Mouse (Mus musculus) midbrain, embryonic 10.5 days (tissue): ENCODE results near the gene Hadha. TPM values are rescaled to one million over a fixed set of nuclear protein-coding genes. Genes with fewer than 3 reads are reported as not detected.

ENCODE experiments used
- DNase-seq: peaks from one replicate; pipeline ENCODE4 v3.0.0-alpha.2; 2017; ENCODE audit warnings: low spot score
- H3K27ac ChIP-seq: fragments of 300-500 bp; sonication (generic); replicated peaks from 2 replicates; pipeline ENCODE4 v1.5.1; 2016; ENCODE audit warnings: mild to moderate bottlenecking
- H3K27me3 ChIP-seq: fragments of 300-500 bp; sonication (generic); 2 replicates; pipeline ENCODE4 v1.6.1; 2016; ENCODE audit warnings: low read depth, mild to moderate bottlenecking; ENCODE audit not compliant: poor library complexity, severe bottlenecking
- H3K36me3 ChIP-seq: fragments of 300-500 bp; sonication (generic); 2 replicates; pipeline ENCODE4 v1.6.1; 2016; ENCODE audit warnings: mild to moderate bottlenecking, moderate library complexity
- H3K4me1 ChIP-seq: fragments of 300-500 bp; sonication (generic); 2 replicates; pipeline ENCODE4 v1.6.1; 2016
- H3K4me3 ChIP-seq: fragments of 300-500 bp; sonication (generic); 2 replicates; pipeline ENCODE4 v1.5.1; 2016; ENCODE audit warnings: mild to moderate bottlenecking, moderate library complexity
- H3K9me3 ChIP-seq: fragments of 300-500 bp; sonication (generic); replicated peaks from 2 replicates; pipeline ENCODE4 v1.6.1; 2016; ENCODE audit warnings: mild to moderate bottlenecking
- WGBS: fragments of 180-500 bp; shearing (Covaris S2); methylation state at CpG from one replicate; pipeline ENCODE4 v1.1.7; 2016; 5-methylcytosine and 5-hydroxymethylcytosine counted together
- polyA plus RNA-seq: library from polyadenylated mRNA; unstranded; fragments of >200 nt; fragmentation: Nextera tagmentation; extraction: Ambion mirVana; gene quantifications from 2 replicates; pipeline ENCODE4 v1.2.1, GENCODE M21; 2016

The Hadha gene
- polyA plus RNA-seq, 1 experiment from 2014 or later: 101 TPM

DNA sequence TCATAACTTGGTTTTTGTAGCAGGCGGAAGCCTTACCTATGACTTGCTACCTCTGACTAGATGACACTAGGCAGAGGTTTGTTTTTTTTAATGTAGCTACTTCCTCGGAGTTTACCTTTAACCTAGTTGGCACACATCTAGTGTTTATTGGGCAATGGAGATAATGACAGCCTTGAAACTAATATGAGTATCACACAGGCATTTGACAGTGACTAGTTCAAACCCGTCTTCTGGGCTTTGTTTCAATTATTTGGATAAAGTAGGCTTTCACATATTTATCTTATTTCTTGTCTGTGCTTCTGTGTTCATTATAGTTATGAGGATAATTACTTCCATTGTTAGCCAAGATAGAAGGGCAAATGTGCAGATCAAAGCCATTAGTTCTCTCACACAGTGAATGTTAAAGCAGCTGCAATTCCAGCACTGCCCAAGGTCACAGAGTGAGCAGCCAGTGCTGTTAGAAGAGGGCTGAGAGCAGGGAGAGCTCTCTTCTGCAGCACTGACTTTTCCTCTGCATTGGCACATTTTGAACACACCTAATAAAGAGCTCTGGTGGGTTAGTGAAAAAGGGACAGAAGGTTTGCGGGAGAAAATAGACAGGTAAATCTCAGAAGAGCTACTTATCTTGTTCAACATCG, 15.5 kb upstream of the Hadha start:
- DNase-seq: no peak
- H3K4me1 ChIP-seq: peaks cover 14% of the 10 kb centered on the region
- 90% methylated on average over 5 of the region's 5 CpGs for WGBS
- no peaks in the 10 kb centered on the region for H3K27me3 ChIP-seq
- no peak overlapping the region for H3K27ac ChIP-seq
- no peak overlapping the region for H3K4me3 ChIP-seq
- H3K36me3 ChIP-seq: peaks cover 71% of the 10 kb centered on the region
- H3K9me3 ChIP-seq: no peaks in the 10 kb centered on the region

DNA sequence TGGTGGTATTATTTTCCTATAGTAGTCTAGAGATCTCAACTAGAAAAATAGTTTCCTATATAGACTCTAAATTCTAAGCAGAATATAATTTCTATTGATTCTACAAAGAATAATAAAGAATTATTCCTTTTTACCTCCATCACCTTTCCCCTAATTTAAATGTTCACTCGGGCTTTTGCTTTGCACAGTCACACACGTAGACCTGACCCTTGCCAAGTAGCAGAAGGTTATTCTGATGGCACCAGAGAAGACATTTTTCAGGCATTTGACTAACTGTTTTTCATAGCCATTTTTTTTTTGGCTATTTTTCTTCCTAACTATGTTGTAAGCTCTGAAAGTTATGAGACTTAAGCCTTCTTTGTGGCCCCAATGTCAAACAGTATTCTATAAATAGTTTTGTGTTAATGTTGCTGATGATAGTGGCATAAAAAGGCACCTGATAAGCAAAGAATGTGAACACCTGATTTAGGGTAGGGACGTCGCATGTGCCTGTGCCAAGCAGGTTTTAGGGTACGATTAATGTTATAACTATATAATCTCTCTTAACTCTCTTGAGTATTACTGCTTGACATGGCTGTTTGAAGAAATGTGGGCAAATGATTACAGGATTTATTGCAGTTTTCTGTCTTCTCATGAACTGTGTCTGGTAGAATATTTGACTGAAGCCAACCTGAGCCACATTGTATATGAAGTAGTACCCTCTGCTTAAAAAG, 10.4 kb upstream of the Hadha start:
- Histone ChIP-seq H3K4me3 (no peak overlapping the region), H3K27me3 (no peaks in the 10 kb centered on the region), H3K9me3 (no peaks in the 10 kb centered on the region), H3K27ac (no peak overlapping the region), H3K36me3 (peaks cover 36% of the 10 kb centered on the region), H3K4me1 (no peaks in the 10 kb centered on the region)
- WGBS: 93% methylated on average over 5 of the region's 5 CpGs
- no peak for DNase-seq

- Histone ChIP-seq H3K27ac (no peak overlapping the region), H3K4me1 (no peaks in the 10 kb centered on the region), H3K4me3 (no peak overlapping the region), H3K9me3 (no peaks in the 10 kb centered on the region), H3K27me3 (no peaks in the 10 kb centered on the region), H3K36me3 (peaks cover 13% of the 10 kb centered on the region; the same call in 1 of the 2 replicates)
- no peak for DNase-seq
- WGBS: 91% methylated on average over 6 of the region's 6 CpGs
Observed at GRCm38 (mm10) chr5:30162339-30162738, 7.4 kb upstream of the Hadha start.

- no peaks in the 10 kb centered on the region for H3K27me3 ChIP-seq
- no peak overlapping the region for H3K4me3 ChIP-seq
- no peak for DNase-seq
- H3K27ac ChIP-seq: no peak overlapping the region
- H3K9me3 ChIP-seq: no peaks in the 10 kb centered on the region
- WGBS: 94% methylated on average over 1 of the region's 1 CpGs
- 0 out of 2 replicates have a peak, but pooled peaks cover 3% of the 10 kb centered on the region for H3K4me1 ChIP-seq
- peaks cover 11% of the 10 kb centered on the region; the same call in 1 of the 2 replicates for H3K36me3 ChIP-seq
Observed at GRCm38 (mm10) chr5:30161836-30162235, 6.9 kb upstream of the Hadha start.

DNA sequence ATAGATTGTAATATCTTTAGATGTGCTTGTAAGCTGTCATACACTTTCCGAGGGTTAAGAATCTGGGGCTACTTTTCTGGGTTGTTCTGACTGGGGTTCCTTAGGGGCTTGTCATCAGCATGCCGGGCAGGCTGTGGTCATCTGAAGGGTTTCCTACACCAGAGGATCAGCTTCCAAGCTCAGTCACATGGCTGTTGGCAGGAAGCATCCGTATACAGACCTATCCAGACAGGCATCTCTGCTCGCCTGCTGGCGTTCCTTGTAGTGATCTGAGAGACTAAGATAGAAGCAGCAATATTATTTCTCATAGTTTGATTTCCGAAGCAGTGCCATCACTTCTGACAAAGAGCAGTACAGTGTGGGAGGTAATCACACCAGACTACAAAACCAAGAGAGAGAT, 4.6 kb upstream of the Hadha start:
- no peak overlapping the region for H3K27ac ChIP-seq
- H3K4me3 ChIP-seq: no peak overlapping the region
- DNase-seq: no peak
- no peaks in the 10 kb centered on the region for H3K27me3 ChIP-seq
- peaks cover 15% of the 10 kb centered on the region for H3K4me1 ChIP-seq
- no peaks in the 10 kb centered on the region for H3K9me3 ChIP-seq
- 89% methylated on average over 6 of the region's 6 CpGs for WGBS
- H3K36me3 ChIP-seq: 0 out of 2 replicates have a peak, but pooled peaks cover 4% of the 10 kb centered on the region

DNA sequence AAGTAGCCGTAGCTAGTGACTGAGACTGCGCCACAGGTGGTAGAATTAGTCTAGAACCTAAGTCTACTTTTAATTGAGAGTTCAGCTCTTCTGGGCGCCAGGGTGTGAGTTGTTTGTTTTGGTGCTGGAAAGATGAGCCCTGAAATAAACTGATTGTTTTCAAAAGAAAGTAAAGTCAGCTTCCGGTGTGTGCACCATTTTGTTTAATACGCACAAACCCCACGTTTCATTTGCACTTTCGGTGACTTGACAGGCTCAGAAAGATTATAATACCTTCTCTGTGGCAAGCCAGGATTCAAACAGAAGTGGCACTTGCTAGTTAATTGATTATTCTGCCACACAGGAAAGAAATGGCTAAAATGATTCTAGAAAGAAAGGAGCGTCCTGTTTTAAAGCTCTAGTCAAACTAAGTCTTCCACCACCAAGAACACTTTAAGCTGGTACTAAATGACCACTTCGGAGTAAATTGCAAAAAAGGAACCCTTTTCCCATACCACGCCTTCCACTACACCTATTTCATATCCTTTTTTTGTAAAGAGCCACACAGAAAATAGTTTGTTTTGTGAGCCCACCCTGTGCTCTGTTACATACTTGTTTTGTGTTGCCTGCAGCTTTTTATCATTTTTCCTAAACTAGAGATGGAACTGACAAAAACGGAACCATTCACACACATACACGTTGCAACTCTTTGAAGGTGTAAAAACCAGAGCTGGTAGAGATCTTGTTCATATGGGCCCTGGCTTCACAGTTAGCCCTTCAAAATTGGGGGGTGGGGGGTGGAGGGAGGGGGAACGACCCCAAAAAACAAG, 1.1 kb upstream of the Hadha start:
- H3K4me3 ChIP-seq: peak overlapping the region; percentile 81
- H3K36me3 ChIP-seq: no peaks in the 10 kb centered on the region
- DNase-seq: no peak
- H3K4me1 ChIP-seq: peaks cover 20% of the 10 kb centered on the region
- H3K27ac ChIP-seq: peak overlapping the region; percentile 99
- no peaks in the 10 kb centered on the region for H3K27me3 ChIP-seq
- H3K9me3 ChIP-seq: no peaks in the 10 kb centered on the region
- 41% methylated on average over 13 of the region's 13 CpGs for WGBS

- peak overlapping the region; percentile 81 for H3K4me3 ChIP-seq
- no peak for DNase-seq
- H3K9me3 ChIP-seq: no peaks in the 10 kb centered on the region
- H3K4me1 ChIP-seq: peaks cover 20% of the 10 kb centered on the region
- H3K27me3 ChIP-seq: no peaks in the 10 kb centered on the region
- H3K36me3 ChIP-seq: no peaks in the 10 kb centered on the region
- H3K27ac ChIP-seq: peak overlapping the region; percentile 99
- under 1% methylated on average over 31 of the region's 31 CpGs for WGBS
Observed at GRCm38 (mm10) chr5:30155395-30155792, 432 bp upstream of the Hadha start.

DNA sequence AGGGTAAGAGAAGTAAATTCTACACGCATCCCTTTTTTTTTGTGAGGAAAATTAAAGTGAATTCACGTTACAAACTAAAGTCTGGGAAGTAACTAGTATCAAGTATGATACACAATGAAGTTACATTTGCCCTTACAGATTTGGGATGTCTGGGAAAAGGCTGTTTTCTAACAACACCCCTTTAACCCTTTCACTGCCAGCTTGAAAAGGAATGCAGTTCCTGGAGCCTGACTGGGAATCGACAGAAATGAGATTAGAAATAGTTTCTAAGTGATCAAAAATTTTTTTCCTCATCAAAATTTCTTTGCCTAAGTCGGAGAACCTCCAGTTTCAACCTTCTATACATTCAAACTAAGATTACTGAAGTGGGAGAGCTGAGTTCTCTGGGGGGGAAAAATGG, 949 bp downstream of the Hadha start:
- Histone ChIP-seq H3K4me3 (peak overlapping the region; percentile 81), H3K9me3 (no peaks in the 10 kb centered on the region), H3K36me3 (no peaks in the 10 kb centered on the region), H3K4me1 (peaks cover 20% of the 10 kb centered on the region), H3K27ac (peak overlapping the region; percentile 99), H3K27me3 (no peaks in the 10 kb centered on the region)
- 27% methylated on average over 4 of the region's 4 CpGs for WGBS
- DNase-seq: no peak

- Histone ChIP-seq H3K27ac (no peak overlapping the region), H3K4me3 (no peak overlapping the region), H3K4me1 (peaks cover 20% of the 10 kb centered on the region), H3K27me3 (no peaks in the 10 kb centered on the region), H3K36me3 (no peaks in the 10 kb centered on the region), H3K9me3 (no peaks in the 10 kb centered on the region)
- WGBS: 94% methylated on average over 2 of the region's 2 CpGs
- no peak for DNase-seq
Observed at GRCm38 (mm10) chr5:30153222-30153621, 1.7 kb downstream of the Hadha start.

GRCm38 (mm10) chr5:30152413-30152812, 2.5 kb downstream of the Hadha start:
- H3K4me1 ChIP-seq: peaks cover 20% of the 10 kb centered on the region
- no peak overlapping the region for H3K4me3 ChIP-seq
- no peak overlapping the region for H3K27ac ChIP-seq
- no peaks in the 10 kb centered on the region for H3K9me3 ChIP-seq
- 94% methylated on average over 1 of the region's 1 CpGs for WGBS
- H3K36me3 ChIP-seq: no peaks in the 10 kb centered on the region
- no peaks in the 10 kb centered on the region for H3K27me3 ChIP-seq
- no peak for DNase-seq

DNA sequence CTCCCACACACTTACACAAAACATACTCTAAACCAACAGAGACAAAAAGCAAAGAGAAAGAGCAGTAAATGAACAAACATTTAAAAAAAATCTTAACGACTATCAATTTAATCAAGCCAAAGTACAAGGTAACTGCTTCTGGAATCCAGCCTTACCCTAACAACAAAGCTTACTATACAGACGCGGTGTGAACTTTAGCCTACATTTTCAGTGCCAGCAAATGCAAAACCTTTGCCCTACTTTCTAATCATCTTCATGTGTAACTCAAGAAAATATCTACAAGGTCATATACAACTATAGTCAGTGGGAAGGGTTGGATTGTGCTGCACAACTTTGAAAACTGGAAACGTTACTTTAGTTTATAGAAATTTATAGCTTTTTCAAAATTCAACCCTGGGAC, 3.0 kb downstream of the Hadha start:
- no peaks in the 10 kb centered on the region for H3K9me3 ChIP-seq
- DNase-seq: no peak
- no peak overlapping the region for H3K4me3 ChIP-seq
- H3K4me1 ChIP-seq: peaks cover 20% of the 10 kb centered on the region
- no peaks in the 10 kb centered on the region for H3K27me3 ChIP-seq
- no peak overlapping the region for H3K27ac ChIP-seq
- WGBS: 90% methylated on average over 4 of the region's 4 CpGs
- H3K36me3 ChIP-seq: peaks cover 2% of the 10 kb centered on the region

DNA sequence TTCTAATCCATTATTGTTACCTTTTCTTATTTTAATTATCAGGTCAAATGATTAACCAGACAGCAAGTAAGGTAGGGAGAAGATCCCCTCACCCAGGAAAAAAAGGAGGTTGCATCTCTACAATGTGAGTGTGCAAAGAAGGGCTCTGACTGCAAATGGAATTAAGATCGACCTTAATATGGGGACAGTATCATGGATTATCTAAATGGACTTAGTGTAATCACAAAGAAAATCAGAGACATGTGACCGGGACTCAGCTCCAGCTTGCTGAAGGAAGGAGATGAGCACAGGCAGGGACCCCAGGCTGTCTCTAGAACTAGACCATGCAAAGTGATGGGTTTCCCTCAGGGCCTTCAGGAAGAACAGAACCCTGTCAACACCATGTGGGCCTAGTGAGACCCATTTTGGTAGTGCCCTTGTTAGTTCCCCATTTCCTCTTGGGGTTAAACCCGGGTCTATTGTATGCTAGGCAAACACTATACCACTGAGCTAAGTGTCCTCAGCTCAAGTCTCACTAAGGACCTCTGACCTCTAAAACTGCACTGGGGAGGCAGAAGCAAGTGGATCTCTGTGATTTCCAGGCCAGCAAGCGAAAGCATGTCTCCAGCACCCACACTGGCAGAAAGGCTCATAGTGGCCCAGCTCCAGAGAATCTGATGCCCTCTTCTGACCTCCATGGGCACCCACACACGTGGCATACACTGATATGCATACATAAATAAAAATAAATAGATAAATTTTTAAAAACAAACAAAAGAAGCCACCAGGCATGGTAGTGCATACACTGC, 6.6 kb downstream of the Hadha start:
- no peak overlapping the region for H3K4me3 ChIP-seq
- WGBS: 89% methylated on average over 5 of the region's 5 CpGs
- DNase-seq: no peak
- H3K4me1 ChIP-seq: no peaks in the 10 kb centered on the region
- H3K27ac ChIP-seq: no peak overlapping the region
- H3K27me3 ChIP-seq: no peaks in the 10 kb centered on the region
- no peaks in the 10 kb centered on the region for H3K9me3 ChIP-seq
- H3K36me3 ChIP-seq: peaks cover 31% of the 10 kb centered on the region
